Mouse (Mus musculus) lung, embryonic 16.5 days (tissue): Measurements from ENCODE around the gene Gsg1l. TPM values are rescaled to one million over a fixed set of nuclear protein-coding genes. Genes with fewer than 3 reads are reported as not detected.

Experiments used
- ATAC-seq: fragments of 200-750 bp; cut with Nextera tagmentation; 2 replicates; pipeline ENCODE4 v1.8.0; 2017; ENCODE audit warnings: low read depth, mild to moderate bottlenecking, moderate library complexity
- H3K27ac ChIP-seq: fragments of 300-500 bp; sonication (generic); 2 replicates; pipeline ENCODE4 v1.5.1; 2014; ENCODE audit warnings: mild to moderate bottlenecking, control low read depth, low read length
- H3K27me3 ChIP-seq: fragments of 300-500 bp; sonication (generic); 2 replicates; pipeline ENCODE4 v1.6.1; 2014; ENCODE audit warnings: low read depth, low read length, mixed read lengths; ENCODE audit not compliant: control insufficient read depth, insufficient read depth
- H3K36me3 ChIP-seq: fragments of 300-500 bp; sonication (generic); 2 replicates; pipeline ENCODE4 v1.6.1; 2014; ENCODE audit warnings: low read length; ENCODE audit not compliant: control insufficient read depth, insufficient read depth
- H3K4me1 ChIP-seq: fragments of 300-500 bp; sonication (generic); replicated peaks from 2 replicates; pipeline ENCODE4 v1.6.1; 2014; ENCODE audit warnings: low read length, mixed read lengths; ENCODE audit not compliant: control insufficient read depth, insufficient read depth
- H3K4me2 ChIP-seq: fragments of 300-500 bp; sonication (generic); 2 replicates; pipeline ENCODE4 v1.6.1; 2014; ENCODE audit warnings: low read depth, low read length, control low read depth
- H3K4me3 ChIP-seq: fragments of 300-500 bp; sonication (generic); 2 replicates; pipeline ENCODE4 v1.5.1; 2014; ENCODE audit warnings: mild to moderate bottlenecking, low read length, control low read depth
- H3K9ac ChIP-seq: fragments of 300-500 bp; sonication (generic); 2 replicates; pipeline ENCODE4 v1.6.1; 2014; ENCODE audit warnings: low read length, control low read depth
- H3K9me3 ChIP-seq: fragments of 300-500 bp; sonication (generic); 2 replicates; pipeline ENCODE4 v1.6.1; 2016; ENCODE audit warnings: low read length; ENCODE audit not compliant: control insufficient read depth
- WGBS: fragments of 180-500 bp; shearing (Covaris S2); extraction: QIAGEN DNeasy Blood & Tissue Kit; methylation state at CpG from one replicate; pipeline ENCODE4 v1.1.7; 2014; 5-methylcytosine and 5-hydroxymethylcytosine counted together
- polyA plus RNA-seq: library from polyadenylated mRNA; unstranded; fragments of >200 nt; fragmentation: Nextera tagmentation; extraction: Ambion mirVana; gene quantifications from 2 replicates; pipeline ENCODE4 v1.2.1, GENCODE M21; 2015

Gsg1l gene
- polyA plus RNA-seq, 1 experiment from 2014 or later: 2.6 TPM

GRCm38 (mm10) chr7:125883232-125883631 lies 199.0 kb downstream of the Gsg1l start:
- H3K4me3 ChIP-seq: no peak overlapping the region
- H3K4me1 ChIP-seq: peaks cover 7% of the 10 kb centered on the region; the same call in 1 of the 2 replicates
- 77% methylated on average over 2 of the region's 2 CpGs for WGBS
- no peaks in the 10 kb centered on the region for H3K9me3 ChIP-seq
- ATAC-seq: no peak
- H3K36me3 ChIP-seq: no peaks in the 10 kb centered on the region
- no peak overlapping the region for H3K9ac ChIP-seq
- no peaks in the 10 kb centered on the region for H3K27me3 ChIP-seq
- H3K4me2 ChIP-seq: no peak overlapping the region
- no peak overlapping the region for H3K27ac ChIP-seq

- no peak overlapping the region for H3K4me2 ChIP-seq
- H3K4me3 ChIP-seq: no peak overlapping the region
- H3K27me3 ChIP-seq: no peaks in the 10 kb centered on the region
- no peak for ATAC-seq
- no peaks in the 10 kb centered on the region for H3K36me3 ChIP-seq
- no peak overlapping the region for H3K9ac ChIP-seq
- H3K4me1 ChIP-seq: no peaks in the 10 kb centered on the region
- 42% methylated on average over 4 of the region's 4 CpGs for WGBS
- no peaks in the 10 kb centered on the region for H3K9me3 ChIP-seq
- no peak overlapping the region for H3K27ac ChIP-seq
Measured at GRCm38 (mm10) chr7:125878040-125878439, 204.2 kb downstream of the Gsg1l start.

GRCm38 (mm10) chr7:125873971-125874495 lies 208.2 kb downstream of the Gsg1l start:
- Histone ChIP-seq H3K9me3 (no peaks in the 10 kb centered on the region), H3K4me2 (no peak overlapping the region), H3K4me1 (no peaks in the 10 kb centered on the region), H3K4me3 (no peak overlapping the region), H3K36me3 (no peaks in the 10 kb centered on the region), H3K27ac (no peak overlapping the region), H3K9ac (no peak overlapping the region), H3K27me3 (no peaks in the 10 kb centered on the region)
- ATAC-seq: no peak
- WGBS: 63% methylated on average over 6 of the region's 6 CpGs

- Histone ChIP-seq H3K9ac (no peak overlapping the region), H3K27ac (no peak overlapping the region), H3K9me3 (no peaks in the 10 kb centered on the region), H3K4me3 (no peak overlapping the region), H3K36me3 (no peaks in the 10 kb centered on the region), H3K27me3 (no peaks in the 10 kb centered on the region), H3K4me2 (no peak overlapping the region), H3K4me1 (no peaks in the 10 kb centered on the region)
- 76% methylated on average over 3 of the region's 3 CpGs for WGBS
- no peak for ATAC-seq
Measured at GRCm38 (mm10) chr7:125872874-125873273, 209.3 kb downstream of the Gsg1l start.

- Histone ChIP-seq H3K27ac (no peak overlapping the region), H3K4me1 (no peaks in the 10 kb centered on the region), H3K9me3 (no peaks in the 10 kb centered on the region), H3K4me3 (no peak overlapping the region), H3K4me2 (no peak overlapping the region), H3K9ac (no peak overlapping the region), H3K27me3 (no peaks in the 10 kb centered on the region), H3K36me3 (no peaks in the 10 kb centered on the region)
- ATAC-seq: no peak
- WGBS: 50% methylated on average over 6 of the region's 6 CpGs
Measured at GRCm38 (mm10) chr7:125872202-125872580, 210.0 kb downstream of the Gsg1l start.

GRCm38 (mm10) chr7:125871404-125872201 lies 210.6 kb downstream of the Gsg1l start:
- Histone ChIP-seq H3K27me3 (no peaks in the 10 kb centered on the region), H3K9ac (no peak overlapping the region), H3K9me3 (no peaks in the 10 kb centered on the region), H3K4me3 (no peak overlapping the region), H3K4me1 (no peaks in the 10 kb centered on the region), H3K27ac (no peak overlapping the region), H3K4me2 (no peak overlapping the region), H3K36me3 (no peaks in the 10 kb centered on the region)
- no peak for ATAC-seq
- whole genome bisulfite sequencing: 31% methylated on average over 12 of the region's 12 CpGs

GRCm38 (mm10) chr7:125868570-125868969 lies 213.6 kb downstream of the Gsg1l start:
- Histone ChIP-seq H3K4me3 (no peak overlapping the region), H3K9me3 (no peaks in the 10 kb centered on the region), H3K36me3 (no peaks in the 10 kb centered on the region), H3K9ac (no peak overlapping the region), H3K27me3 (no peaks in the 10 kb centered on the region), H3K27ac (no peak overlapping the region), H3K4me1 (0 out of 2 replicates have a peak, but pooled peaks cover 2% of the 10 kb centered on the region), H3K4me2 (no peak overlapping the region)
- no peak for ATAC-seq
- 67% methylated on average over 3 of the region's 3 CpGs for WGBS

GRCm38 (mm10) chr7:125865234-125865633 lies 217.0 kb downstream of the Gsg1l start:
- ATAC-seq: no peak
- 0 out of 2 replicates have a peak, but pooled peaks cover 2% of the 10 kb centered on the region for H3K4me1 ChIP-seq
- no peak overlapping the region for H3K4me2 ChIP-seq
- H3K27ac ChIP-seq: no peak overlapping the region
- H3K27me3 ChIP-seq: no peaks in the 10 kb centered on the region
- no peak overlapping the region for H3K9ac ChIP-seq
- H3K4me3 ChIP-seq: no peak overlapping the region
- H3K36me3 ChIP-seq: no peaks in the 10 kb centered on the region
- 58% methylated on average over 11 of the region's 11 CpGs for WGBS
- H3K9me3 ChIP-seq: no peaks in the 10 kb centered on the region

- peak; percentile 52 for ATAC-seq
- 56% methylated on average over 1 of the region's 1 CpGs for WGBS
- no peak overlapping the region for H3K9ac ChIP-seq
- H3K4me3 ChIP-seq: no peak overlapping the region
- 0 out of 2 replicates have a peak, but pooled peaks cover 2% of the 10 kb centered on the region for H3K4me1 ChIP-seq
- H3K36me3 ChIP-seq: no peaks in the 10 kb centered on the region
- H3K27ac ChIP-seq: no peak overlapping the region
- H3K4me2 ChIP-seq: no peak overlapping the region
- no peaks in the 10 kb centered on the region for H3K9me3 ChIP-seq
- no peaks in the 10 kb centered on the region for H3K27me3 ChIP-seq
Measured at GRCm38 (mm10) chr7:125864026-125864425, 218.2 kb downstream of the Gsg1l start.
